Mouse (Mus musculus) testis, adult 2 months (tissue): ENCODE results near the gene Rln1. TPM values are rescaled to one million over a fixed set of nuclear protein-coding genes. Genes with fewer than 3 reads are reported as not detected.

Experiments used
- H3K27ac ChIP-seq: fragments of 200-500 bp; 2 replicates; pipeline ENCODE4 v1.5.1; 2012; ENCODE audit warnings: low read depth, low read length; ENCODE audit not compliant: control insufficient read depth, insufficient read depth
- H3K27me3 ChIP-seq: fragments of 200-500 bp; 2 replicates; pipeline ENCODE4 v1.6.1; 2012; ENCODE audit warnings: mild to moderate bottlenecking, low read length, moderate library complexity; ENCODE audit not compliant: control insufficient read depth, insufficient read depth
- H3K36me3 ChIP-seq: fragments of 200-500 bp; 2 replicates; pipeline ENCODE4 v1.6.1; 2012; ENCODE audit warnings: mild to moderate bottlenecking, low read length; ENCODE audit not compliant: control insufficient read depth, insufficient read depth
- H3K4me1 ChIP-seq: fragments of 200-500 bp; 2 replicates; pipeline ENCODE4 v1.6.1; 2012; ENCODE audit warnings: low read length; ENCODE audit not compliant: control insufficient read depth, insufficient read depth
- H3K4me3 ChIP-seq: fragments of 200-500 bp; 2 replicates; pipeline ENCODE4 v1.5.1; 2012; ENCODE audit warnings: low read depth, mild to moderate bottlenecking, low read length, moderate library complexity, mixed read lengths; ENCODE audit not compliant: control insufficient read depth
- CTCF ChIP-seq: fragments of 200-500 bp; IDR thresholded peaks from 2 replicates; pipeline ENCODE4 v1.5.1; 2012; ENCODE audit warnings: low read depth, mild to moderate bottlenecking, inconsistent platforms, low read length, moderate library complexity; ENCODE audit not compliant: control insufficient read depth, insufficient read depth, insufficient replicate concordance
- POLR2A ChIP-seq: fragments of 200-500 bp; IDR thresholded peaks from 2 replicates; pipeline ENCODE4 v1.6.1; 2012; ENCODE audit warnings: low read depth, mild to moderate bottlenecking, inconsistent platforms, low read length, moderate library complexity; ENCODE audit not compliant: control insufficient read depth
- polyA plus RNA-seq: library from polyadenylated mRNA; depleted of rRNA; stranded (reverse); fragments of >200 nt; gene quantifications from 2 replicates; pipeline ENCODE4 v1.2.3, GENCODE M21; 2012

Rln1 gene
- polyA plus RNA-seq, 1 experiment = not detected

GRCm38 (mm10) chr19:29366226-29366968 is 31.9 kb upstream of the Rln1 start:
- peaks cover 10% of the 10 kb centered on the region for H3K4me1 ChIP-seq
- TF ChIP-seq POLR2A (no peak), CTCF (no peak)
- no peaks in the 10 kb centered on the region for H3K36me3 ChIP-seq
- H3K27ac ChIP-seq = no peak overlapping the region
- peak overlapping the region; percentile 48 for H3K4me3 ChIP-seq
- H3K27me3 ChIP-seq = no peaks in the 10 kb centered on the region

- H3K27ac ChIP-seq = no peak overlapping the region
- no peak overlapping the region for H3K4me3 ChIP-seq
- TF ChIP-seq POLR2A (no peak), CTCF (no peak)
- H3K36me3 ChIP-seq = no peaks in the 10 kb centered on the region
- H3K27me3 ChIP-seq = no peaks in the 10 kb centered on the region
- H3K4me1 ChIP-seq = peaks cover 11% of the 10 kb centered on the region
These were observed 30.6 kb upstream of the Rln1 start for GRCm38 (mm10) chr19:29365105-29365504.

- Histone ChIP-seq H3K27ac (no peak overlapping the region), H3K27me3 (no peaks in the 10 kb centered on the region), H3K36me3 (no peaks in the 10 kb centered on the region), H3K4me3 (no peak overlapping the region), H3K4me1 (peaks cover 11% of the 10 kb centered on the region)
- TF ChIP-seq POLR2A (no peak), CTCF (no peak)
These were observed 29.6 kb upstream of the Rln1 start for GRCm38 (mm10) chr19:29364076-29364475.

GRCm38 (mm10) chr19:29363557-29363956 is 29.1 kb upstream of the Rln1 start:
- no peak overlapping the region for H3K27ac ChIP-seq
- no peak for TF ChIP-seq POLR2A
- TF ChIP-seq CTCF = no peak
- no peaks in the 10 kb centered on the region for H3K36me3 ChIP-seq
- H3K4me1 ChIP-seq = peaks cover 11% of the 10 kb centered on the region
- no peaks in the 10 kb centered on the region for H3K27me3 ChIP-seq
- H3K4me3 ChIP-seq = no peak overlapping the region

GRCm38 (mm10) chr19:29362173-29362930 is 27.9 kb upstream of the Rln1 start:
- no peaks in the 10 kb centered on the region for H3K27me3 ChIP-seq
- peak overlapping the region; percentile 87 for H3K4me3 ChIP-seq
- TF ChIP-seq CTCF = no peak
- no peak for TF ChIP-seq POLR2A
- H3K27ac ChIP-seq = no peak overlapping the region
- H3K36me3 ChIP-seq = no peaks in the 10 kb centered on the region
- H3K4me1 ChIP-seq = peaks cover 10% of the 10 kb centered on the region

- H3K36me3 ChIP-seq = no peaks in the 10 kb centered on the region
- H3K27ac ChIP-seq = peak overlapping the region; percentile 12; the same call in 1 of the 2 replicates
- peaks cover 4% of the 10 kb centered on the region; the same call in 1 of the 2 replicates for H3K4me1 ChIP-seq
- peak overlapping the region; percentile 87 for H3K4me3 ChIP-seq
- no peak for TF ChIP-seq CTCF
- TF ChIP-seq POLR2A = peak; percentile 57
- H3K27me3 ChIP-seq = no peaks in the 10 kb centered on the region
These were observed 27.1 kb upstream of the Rln1 start for GRCm38 (mm10) chr19:29361468-29362130.

- H3K4me3 ChIP-seq = no peak overlapping the region
- peaks cover 6% of the 10 kb centered on the region for H3K4me1 ChIP-seq
- H3K27ac ChIP-seq = no peak overlapping the region
- H3K27me3 ChIP-seq = no peaks in the 10 kb centered on the region
- H3K36me3 ChIP-seq = no peaks in the 10 kb centered on the region
- no peak for TF ChIP-seq POLR2A
- TF ChIP-seq CTCF = no peak
These were observed 25.8 kb upstream of the Rln1 start for GRCm38 (mm10) chr19:29360251-29360650.
